Mouse (Mus musculus) MEL-GATA-1-ER (cell line): ENCODE results near the gene Defb21.

ENCODE experiments used
- DNase-seq: peaks from one replicate; pipeline ENCODE4 v3.0.0-alpha.2; 2012; ENCODE audit warnings: low read depth; ENCODE audit errors: extremely low read depth

The Defb21 gene

GRCm38 (mm10) chr2:152604057-152604456 is 31.5 kb downstream of the Defb21 start, which contains the start of gene Defb36:
TSS of gene Defb36 (plus strand) at chr2:152604327.
- DNase-seq, result no peak

GRCm38 (mm10) chr2:152607746-152608145 is 35.2 kb downstream of the Defb21 start:
- DNase-seq, result no peak

- no peak for DNase-seq
Measured at GRCm38 (mm10) chr2:152608719-152609118, 36.2 kb downstream of the Defb21 start.

GRCm38 (mm10) chr2:152612193-152612592 is 39.6 kb downstream of the Defb21 start:
- no peak for DNase-seq

- DNase-seq, result peak; percentile 59
Measured at GRCm38 (mm10) chr2:152615563-152615962, 43.0 kb downstream of the Defb21 start.

GRCm38 (mm10) chr2:152616470-152616869 is 43.9 kb downstream of the Defb21 start:
- no peak for DNase-seq

GRCm38 (mm10) chr2:152617374-152617773 is 44.8 kb downstream of the Defb21 start:
- DNase-seq, result no peak

GRCm38 (mm10) chr2:152620367-152621134 is 48.0 kb downstream of the Defb21 start:
- DNase-seq, result no peak

GRCm38 (mm10) chr2:152622151-152622550 is 49.6 kb downstream of the Defb21 start:
- DNase-seq, result no peak

- DNase-seq, result no peak
Measured at GRCm38 (mm10) chr2:152622953-152623352, 50.4 kb downstream of the Defb21 start, which contains the start of gene Defb25. TSS of gene Defb25 (minus strand) at chr2:152623053.
